Mouse (Mus musculus): ENCODE measurements around the gene Atp2a3.

Gene Atp2a3

DNA sequence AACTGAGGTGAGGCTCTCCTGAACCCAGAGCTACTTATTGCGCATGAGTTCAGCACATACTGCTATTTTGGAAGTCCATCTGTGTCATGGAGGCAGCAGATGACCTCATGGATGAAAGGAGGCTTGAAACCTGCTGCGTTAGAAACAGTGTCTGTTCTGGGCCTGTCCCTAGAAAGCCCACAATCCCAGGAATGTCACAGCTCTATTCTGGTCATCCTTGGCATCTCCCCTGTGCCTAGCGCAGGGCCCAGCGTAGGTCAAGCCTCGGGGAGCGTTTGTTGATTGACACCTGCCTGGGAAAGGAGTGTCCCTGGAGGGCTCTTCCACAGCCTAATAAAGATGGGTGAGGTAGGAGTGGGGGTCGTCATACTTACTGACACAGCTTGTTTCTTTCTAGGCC lies 75.1 kb downstream of the Atp2a3 start:
- no peak for DNase-seq (ENCODE audit: low read depth, low spot score)

DNA sequence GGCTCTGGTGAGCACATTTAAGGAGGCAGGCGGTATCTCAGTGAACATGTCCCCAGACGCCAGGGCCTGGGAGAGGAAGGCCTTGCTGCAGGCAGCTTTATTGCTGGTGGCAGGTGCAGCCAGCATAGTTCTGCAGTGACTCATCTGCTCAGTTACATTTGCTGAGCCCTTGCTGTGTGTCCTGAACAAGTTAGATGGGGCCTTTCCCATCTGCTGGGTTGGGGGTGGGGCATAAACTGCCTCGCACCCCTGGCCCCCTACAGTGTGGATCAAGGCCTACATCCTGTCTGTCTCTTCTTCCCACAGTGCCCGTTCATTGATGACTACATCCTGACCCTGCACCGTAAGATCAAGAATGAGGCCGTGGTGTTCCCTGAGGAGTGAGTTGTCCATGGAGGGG lies 75.9 kb downstream of the Atp2a3 start:
- DNase-seq (ENCODE audit: low read depth, low spot score): peak; percentile 92

DNA sequence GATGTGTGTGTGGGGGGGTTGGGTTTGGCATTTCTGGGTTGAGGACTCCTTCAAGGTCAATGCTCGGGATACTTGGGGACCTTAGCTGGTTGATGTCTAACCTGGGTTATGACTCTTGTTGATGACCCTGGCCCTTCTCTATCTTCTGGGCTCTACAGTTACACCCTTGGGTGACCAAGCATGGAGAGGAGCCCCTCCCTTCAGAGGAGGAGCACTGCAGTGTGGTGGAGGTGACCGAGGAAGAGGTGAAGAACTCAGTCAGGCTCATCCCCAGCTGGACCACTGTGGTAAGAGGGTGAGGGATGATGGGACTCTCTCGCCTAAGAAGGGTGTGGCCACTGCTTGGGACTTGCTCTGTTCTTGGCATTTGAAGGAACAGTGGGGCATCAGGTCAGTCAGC lies 76.7 kb downstream of the Atp2a3 start:
- no peak for DNase-seq (ENCODE audit: low read depth, low spot score)

DNA sequence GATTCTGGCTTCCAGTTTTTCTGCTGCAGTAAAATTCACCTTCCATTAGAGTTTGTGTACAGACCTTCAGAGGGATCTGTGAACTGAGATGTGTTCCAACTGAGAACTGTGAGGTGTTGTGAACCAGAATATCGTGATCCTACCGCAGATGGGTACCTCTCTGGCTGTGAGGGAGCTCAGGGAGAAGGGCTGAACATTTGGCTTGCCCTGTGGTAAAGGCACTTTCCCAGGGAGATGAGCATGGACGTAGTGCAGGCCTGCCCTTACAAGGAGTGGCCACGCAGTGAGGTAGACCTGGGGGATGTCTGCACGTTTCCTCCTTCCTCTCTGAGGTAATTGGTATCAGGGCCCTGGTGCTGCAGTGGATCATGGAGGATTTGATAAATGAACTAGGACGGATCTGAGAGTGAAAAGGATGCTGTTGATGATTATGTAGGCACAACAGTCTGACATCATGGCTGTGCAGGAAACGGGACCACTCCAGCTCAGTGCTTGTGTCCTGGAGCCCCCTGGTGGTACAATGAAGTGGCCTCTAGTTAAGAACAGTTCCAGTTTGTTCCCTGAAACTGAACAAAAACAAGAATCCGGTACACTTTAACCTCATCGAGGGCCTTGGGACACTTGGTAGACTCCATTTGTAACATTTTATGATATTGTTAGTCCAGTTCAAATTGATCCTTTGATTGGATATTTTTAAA lies 78.3 kb downstream of the Atp2a3 start:
- DNase-seq (ENCODE audit: low read depth, low spot score): peak; percentile 70

Measured in R1 (cell line).